Mouse (Mus musculus) cerebellum, postnatal 36 days (tissue): ENCODE data around the gene Pde4dip.

Experiments
- DNase-seq, 2 experiments: peaks; one replicate each; pipeline ENCODE4 v3.0.0; 2021 to 2022; ENCODE audit warnings: mixed read lengths in 2 of 2

Gene Pde4dip

DNA sequence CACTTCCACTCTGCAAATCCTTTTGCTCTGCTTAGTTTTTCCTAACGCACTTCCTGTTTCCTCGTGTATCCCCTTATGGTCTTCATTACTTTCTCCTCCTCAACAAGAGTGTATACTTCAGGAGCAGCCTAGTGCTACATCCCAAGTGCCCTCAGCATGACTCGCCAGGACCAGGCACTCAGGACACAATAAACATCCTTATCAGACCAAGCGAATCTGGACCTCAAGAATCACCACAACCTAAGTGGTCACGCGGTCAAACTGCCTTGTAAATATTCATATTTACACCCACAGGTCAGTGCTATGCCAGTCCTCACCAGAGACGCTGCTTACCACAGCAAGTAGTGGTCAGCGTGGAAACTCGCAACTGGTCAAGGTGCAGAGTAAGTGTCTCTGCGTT, 139.7 kb downstream of the Pde4dip start:
- no peak for DNase-seq

GRCm38 (mm10) chr3:97742841-97743240, 145.7 kb downstream of the Pde4dip start:
- peak; percentile 67 to 68 for DNase-seq

DNA sequence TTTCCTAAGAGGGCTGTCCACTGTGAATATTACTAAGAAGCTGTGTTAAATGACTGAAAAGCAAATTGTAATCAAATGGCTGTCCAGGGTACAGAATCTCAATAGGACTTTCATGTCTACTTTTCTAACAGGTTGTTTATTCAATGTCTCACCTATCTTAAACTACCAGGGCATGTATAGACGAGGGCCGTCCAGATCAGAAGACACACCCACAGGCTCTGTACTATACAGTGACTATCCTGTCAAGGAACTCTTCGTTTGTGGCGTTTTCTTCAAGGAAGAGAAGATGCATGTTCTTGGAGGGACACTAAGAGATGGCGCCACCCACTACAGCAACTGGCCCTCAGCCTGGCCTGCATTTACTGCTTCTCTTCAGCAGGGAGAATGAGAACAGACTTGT, 152.9 kb downstream of the Pde4dip start:
- DNase-seq = no peak

DNA sequence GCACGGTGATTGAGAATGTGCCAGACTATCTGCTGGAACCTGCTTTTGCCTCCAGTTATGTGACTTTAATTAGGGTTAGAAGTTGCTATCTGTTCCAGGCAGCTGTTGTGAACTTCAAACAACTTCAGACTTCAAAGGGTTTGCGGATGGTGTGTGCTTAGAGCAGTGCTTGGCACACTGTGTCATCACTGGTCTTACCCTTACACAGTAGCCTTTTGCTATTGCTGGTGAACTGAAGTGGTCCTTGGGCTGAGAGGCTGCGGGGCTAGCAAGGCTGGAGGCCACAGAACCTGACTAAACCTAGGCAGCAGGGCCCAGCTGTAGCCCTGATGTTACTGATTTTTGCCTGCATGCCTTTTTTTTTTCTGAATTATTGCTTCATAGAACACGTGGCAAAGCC, 154.2 kb downstream of the Pde4dip start:
- no peak for DNase-seq

- DNase-seq = no peak
Observed at GRCm38 (mm10) chr3:97732622-97733021, 155.9 kb downstream of the Pde4dip start.

- DNase-seq = no peak
Observed at GRCm38 (mm10) chr3:97730624-97731023, 157.9 kb downstream of the Pde4dip start.

- DNase-seq = no peak
Observed at GRCm38 (mm10) chr3:97730131-97730530, 158.4 kb downstream of the Pde4dip start.

GRCm38 (mm10) chr3:97727801-97728200, 160.7 kb downstream of the Pde4dip start:
- no peak for DNase-seq

GRCm38 (mm10) chr3:97719116-97719515, 169.4 kb downstream of the Pde4dip start:
- DNase-seq = no peak

GRCm38 (mm10) chr3:97715922-97716321, 172.6 kb downstream of the Pde4dip start:
- DNase-seq = no peak

DNA sequence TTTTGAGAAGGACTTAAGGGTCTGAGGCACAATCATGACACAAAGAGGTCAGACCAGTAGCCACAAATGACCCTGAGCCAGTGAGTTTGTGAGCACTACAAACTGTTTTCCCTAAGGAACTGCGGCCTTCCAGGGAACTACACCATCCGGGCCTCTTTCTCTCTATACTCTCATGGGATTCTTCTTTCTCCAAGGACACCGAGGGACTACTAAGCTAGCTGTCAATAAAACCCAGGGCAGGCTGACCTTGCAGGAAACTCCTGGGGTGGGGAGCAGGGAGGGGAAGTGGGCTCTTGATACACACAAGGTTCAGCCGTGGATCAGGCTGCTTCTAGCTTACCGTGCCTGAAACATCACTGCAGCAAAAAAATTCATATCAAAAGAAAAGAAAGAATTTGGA, 177.6 kb downstream of the Pde4dip start:
- no peak for DNase-seq

DNA sequence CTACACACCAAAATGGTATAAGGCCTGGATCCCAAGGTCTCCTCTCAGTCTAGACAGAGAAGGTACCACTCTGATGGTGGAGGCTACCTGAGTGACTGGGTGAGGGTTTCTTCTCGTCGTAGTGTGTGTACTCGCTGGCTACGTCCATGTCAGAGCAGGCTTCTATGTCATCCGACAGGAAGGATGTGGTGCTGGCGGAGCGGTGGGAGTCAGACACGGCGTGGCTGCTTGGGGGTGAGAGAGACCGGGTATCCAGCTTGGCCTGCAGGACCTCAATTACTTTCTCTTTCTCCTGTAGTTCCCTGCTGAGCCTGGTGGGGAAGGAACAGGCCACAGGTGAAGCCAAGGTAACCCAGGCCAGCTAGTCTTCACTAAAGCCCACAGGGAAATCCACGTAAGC, 178.4 kb downstream of the Pde4dip start:
- no peak for DNase-seq

- no peak for DNase-seq
Observed at GRCm38 (mm10) chr3:97706561-97706960, 181.9 kb downstream of the Pde4dip start.

- no peak for DNase-seq
Observed at GRCm38 (mm10) chr3:97705508-97705907, 183.0 kb downstream of the Pde4dip start.

- no peak for DNase-seq
Observed at GRCm38 (mm10) chr3:97702448-97703080, 185.9 kb downstream of the Pde4dip start.

GRCm38 (mm10) chr3:97701198-97701597, 187.3 kb downstream of the Pde4dip start:
- no peak for DNase-seq

DNA sequence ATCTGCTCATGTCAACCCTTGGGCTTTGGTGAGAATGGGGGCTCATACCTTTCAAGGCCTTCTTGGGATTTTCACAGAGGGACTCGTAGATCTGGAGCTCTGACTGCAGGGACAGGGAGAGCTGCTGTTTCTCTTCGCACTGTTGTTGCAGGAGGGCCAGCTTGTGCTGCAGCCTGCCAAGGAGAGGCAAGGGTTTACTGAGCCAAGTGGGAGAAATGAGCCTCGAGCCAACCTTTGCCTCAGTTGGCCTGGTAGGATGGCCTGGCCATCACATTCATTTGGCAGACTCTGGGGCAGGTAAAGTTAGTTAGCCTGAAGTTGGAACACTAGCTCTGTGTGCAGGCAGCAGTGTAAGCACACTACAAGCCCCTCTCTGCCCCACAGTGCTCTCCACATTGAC, 189.4 kb downstream of the Pde4dip start:
- DNase-seq = no peak

GRCm38 (mm10) chr3:97697291-97697690, 191.2 kb downstream of the Pde4dip start:
- no peak for DNase-seq

- no peak for DNase-seq
Observed at GRCm38 (mm10) chr3:97696866-97697265, 191.6 kb downstream of the Pde4dip start.

DNA sequence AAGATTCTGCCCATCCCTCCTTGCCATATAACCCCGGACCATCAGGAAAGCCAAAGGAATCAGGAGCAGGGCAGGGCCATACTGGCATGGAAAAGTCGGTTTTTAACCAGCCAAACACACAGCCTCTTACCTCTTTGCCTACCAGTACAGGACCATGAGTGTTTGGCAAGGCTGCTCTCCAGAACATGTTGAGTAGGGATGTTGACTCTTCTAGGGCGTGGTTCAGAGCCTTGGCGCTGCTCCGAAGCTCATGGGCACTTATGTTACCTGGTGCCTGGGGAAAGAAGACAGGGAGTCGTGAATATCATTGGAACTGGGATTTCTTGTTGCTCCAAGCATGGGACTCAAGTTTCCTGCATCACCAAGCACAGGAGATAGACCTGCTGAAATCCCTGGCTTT, 194.7 kb downstream of the Pde4dip start:
- DNase-seq = no peak

DNA sequence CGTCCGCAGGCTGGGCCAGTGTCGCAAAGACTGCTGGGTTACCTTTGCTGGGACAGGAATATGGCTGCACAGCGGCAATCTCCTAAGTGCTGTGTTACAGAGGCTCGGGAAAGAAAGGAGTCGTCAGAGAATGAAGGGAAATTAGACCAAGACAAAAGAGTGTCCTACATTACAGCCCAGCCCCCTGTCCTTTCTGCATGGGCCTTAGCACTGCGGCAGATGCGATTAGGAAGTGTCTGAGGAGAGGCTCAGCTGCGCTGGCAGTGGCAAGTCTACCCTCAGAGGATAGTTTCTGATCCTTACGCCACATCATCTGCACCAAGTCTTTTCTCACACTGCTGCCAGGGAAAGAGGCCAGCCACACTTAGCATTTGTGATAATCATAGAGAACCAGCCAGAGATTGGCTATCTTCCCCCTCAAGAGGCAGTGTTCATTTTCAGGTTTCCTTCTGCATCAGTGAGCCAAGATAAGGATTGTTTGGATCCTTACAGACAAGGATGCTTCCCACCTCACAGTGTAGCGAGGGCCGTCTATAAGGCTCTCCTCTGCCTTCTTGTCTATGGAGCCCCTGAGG, 197.0 kb downstream of the Pde4dip start:
- DNase-seq = no peak

DNA sequence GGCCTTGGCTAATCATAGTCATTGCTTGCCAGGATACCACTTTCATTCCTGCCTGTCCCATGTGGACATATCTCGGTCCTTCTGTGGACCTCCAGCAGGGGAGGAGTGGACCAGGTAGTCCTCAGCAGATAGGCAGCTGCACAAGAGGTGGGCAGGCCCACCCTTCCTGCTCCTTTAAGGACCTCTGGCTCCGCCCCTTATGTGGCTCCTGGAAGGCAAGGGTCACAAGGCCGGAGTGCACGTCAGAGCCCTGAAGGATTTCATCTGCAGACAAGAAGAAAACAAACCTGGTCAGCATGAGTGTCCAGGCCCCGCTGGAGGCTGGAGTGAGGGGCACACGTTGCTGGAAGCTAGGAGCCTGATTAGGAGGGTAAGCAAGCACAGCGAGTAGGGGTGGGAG, 197.9 kb downstream of the Pde4dip start:
- no peak for DNase-seq

- no peak for DNase-seq
Observed at GRCm38 (mm10) chr3:97689289-97689688, 199.2 kb downstream of the Pde4dip start.

DNA sequence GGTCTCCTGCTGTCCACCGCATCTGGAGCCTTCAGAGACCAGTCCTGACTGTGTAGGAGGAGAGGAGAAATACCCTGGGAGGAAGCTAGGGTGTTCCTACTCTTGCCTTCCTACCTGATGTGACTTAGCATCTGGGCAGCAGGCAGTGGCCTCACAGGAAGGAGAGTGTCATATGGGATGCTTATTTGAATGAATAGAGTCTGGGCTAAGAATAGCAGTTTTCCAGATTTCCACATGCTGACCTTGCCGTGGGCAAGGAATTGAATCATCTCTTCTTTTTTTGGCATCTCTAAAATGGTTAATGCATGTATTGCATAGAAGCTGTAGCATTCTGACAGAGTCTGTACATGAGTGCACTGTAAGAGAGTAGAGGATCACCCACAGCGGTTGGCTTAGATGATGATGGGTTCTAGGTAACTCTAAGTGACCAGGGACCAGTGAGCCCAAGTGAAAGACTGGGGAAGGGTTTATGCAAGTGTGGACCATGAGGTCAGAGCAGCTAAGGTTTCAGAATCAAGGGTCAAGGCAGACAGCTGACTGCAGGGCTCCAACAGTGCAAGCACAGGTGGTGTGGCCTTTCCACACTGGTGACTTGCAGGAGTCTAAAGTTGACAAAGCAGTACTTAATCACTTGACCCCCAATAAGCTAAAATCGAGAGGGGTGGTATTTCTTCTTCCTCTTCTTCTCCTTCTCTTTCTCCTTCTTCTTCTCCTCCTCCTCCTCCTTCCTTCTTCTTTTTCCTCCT, 202.0 kb downstream of the Pde4dip start:
- no peak for DNase-seq
